Mouse (Mus musculus) CH12F3 (cell line): ENCODE measurements around the gene Slc5a3.
"Not testable (repeated sequence)": the region's sequence is repeated elsewhere in the genome, so short reads cannot be mapped to it uniquely, and the experiment has no call there.

Experiments used
- in situ Hi-C: fragments of 300-500 bp; cut with MboI; formaldehyde crosslinking; loops from 2 replicates; pipeline ENCODE4 v1.14.3; 2020; ENCODE audit warnings: low sequenced_read_pairs

Gene Slc5a3

GRCm38 (mm10) chr16:92061586-92061985 is 3.5 kb downstream of the Slc5a3 start:
- in situ Hi-C loops, result no loop called here

GRCm38 (mm10) chr16:92062832-92063231 is 4.7 kb downstream of the Slc5a3 start:
- in situ Hi-C loops, result no loop called here

- in situ Hi-C loops, result no loop called here
Observed at GRCm38 (mm10) chr16:92064801-92065200, 6.7 kb downstream of the Slc5a3 start.

- in situ Hi-C loops, result no loop called here
Observed at GRCm38 (mm10) chr16:92070338-92070737, 12.2 kb downstream of the Slc5a3 start.

DNA sequence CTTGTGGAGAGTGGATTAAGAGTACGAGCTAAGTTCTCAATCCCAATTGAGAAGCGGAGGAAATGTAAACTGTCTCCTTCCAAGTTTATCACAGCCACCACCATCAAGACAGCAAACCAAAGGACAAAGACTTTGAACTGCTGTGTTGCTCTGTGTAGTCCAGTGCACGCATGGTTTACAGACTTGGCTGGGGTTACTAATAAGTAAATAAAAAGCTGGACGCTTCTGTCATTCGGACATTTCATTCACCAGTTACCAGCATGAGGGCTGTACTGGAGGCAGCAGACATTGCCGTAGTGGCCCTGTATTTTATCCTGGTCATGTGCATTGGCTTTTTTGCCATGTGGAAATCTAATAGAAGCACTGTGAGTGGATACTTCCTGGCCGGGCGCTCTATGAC is 18.7 kb downstream of the Slc5a3 start:
- in situ Hi-C loops, result no loop called here

- in situ Hi-C loops, result no loop called here
Observed at GRCm38 (mm10) chr16:92083771-92084453, 25.8 kb downstream of the Slc5a3 start.

DNA sequence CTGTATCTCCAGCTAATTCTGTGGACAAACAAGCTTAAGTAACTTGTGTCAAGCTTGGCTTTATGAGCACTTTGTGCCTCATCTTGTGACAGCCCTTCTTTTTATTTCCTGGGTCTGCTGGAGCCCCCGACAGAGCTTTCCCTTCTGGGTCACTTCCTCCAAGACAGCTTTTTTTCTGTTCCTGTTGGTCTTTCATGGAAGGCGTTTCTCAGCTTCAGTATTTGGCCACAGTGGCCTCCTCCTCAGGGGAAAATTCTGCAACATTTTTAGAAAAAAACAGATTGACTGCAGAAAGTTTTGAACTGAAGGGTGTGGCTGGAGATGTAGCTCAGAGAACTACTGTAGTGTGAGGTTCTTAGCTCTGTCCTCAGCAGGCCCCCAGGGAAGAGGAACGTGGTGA is 31.1 kb downstream of the Slc5a3 start:
- in situ Hi-C loops, result no loop called here

- in situ Hi-C loops, result no loop called here
Observed at GRCm38 (mm10) chr16:92091876-92092275, 33.8 kb downstream of the Slc5a3 start.

DNA sequence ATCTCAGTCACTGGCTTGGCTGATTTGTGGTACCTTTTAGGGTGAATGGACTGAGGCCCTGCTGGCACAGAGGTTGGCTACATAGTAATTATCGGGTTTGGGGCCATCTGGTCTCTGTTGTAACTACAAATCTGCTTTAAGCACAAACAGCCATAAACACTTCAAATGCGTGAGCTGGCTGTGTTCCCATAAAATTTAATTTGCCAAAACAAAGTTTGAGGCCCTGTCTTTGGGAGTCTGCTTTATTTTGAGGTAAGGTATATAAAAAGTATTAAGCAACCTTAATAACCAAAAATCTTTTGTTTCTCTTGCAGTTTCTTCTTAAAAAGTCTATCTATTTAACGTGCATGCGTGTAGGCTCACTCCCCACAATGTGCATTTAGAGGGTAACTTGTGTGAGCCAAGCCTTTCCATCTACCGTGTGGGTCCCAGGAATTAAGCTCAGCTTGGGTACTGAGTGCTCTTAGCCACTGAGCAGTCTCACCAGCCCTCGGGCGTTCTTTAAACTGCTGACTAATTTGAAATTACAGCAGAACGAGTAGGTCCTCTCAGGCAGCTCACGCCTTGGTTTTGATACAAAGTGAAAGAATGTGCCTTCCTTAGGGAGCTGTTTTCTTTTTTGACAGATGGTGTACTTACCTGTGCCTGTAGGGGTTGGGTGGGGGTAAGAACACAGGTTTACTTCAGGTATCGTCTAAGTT is 40.4 kb downstream of the Slc5a3 start:
- in situ Hi-C loops, result no loop called here

DNA sequence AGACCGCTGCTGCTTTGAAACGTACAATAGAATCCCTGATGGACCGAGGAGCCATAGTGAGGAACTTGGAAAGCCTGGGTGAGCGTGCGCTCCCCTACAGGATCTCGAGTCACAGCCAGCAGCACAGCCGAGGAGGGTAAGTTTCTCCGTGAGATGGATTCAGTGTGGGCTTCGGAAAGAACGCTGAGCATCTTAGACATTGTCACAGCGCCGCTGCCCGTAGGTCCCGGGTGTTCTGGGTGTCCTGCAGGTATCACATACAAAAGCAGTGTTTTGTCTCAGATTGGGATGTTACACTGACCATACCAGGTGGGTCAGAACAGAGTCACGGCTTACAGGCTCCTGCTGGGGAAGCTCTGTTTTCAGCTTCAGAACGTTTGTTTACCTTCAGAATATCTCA is 41.5 kb downstream of the Slc5a3 start:
- in situ Hi-C loops, result no loop called here

DNA sequence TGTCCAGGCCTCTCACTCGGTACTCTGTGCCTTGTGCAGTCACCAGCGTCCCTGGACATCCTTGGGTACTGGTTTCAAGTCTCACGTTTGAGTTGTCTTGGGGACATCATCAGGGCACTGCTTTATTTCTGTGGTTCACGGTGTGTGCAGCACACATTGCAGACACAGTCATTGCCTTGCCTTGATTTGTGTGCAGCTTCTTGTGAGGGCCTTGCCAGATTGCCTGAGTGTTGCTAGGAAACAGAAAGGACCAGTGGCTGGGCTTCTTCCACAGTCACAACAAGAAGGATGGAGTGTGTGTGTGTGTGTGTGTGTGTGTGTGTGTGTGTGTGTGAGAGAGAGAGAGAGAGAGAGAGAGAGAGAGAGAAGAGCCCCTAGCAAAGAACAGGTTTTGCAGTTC is 42.0 kb downstream of the Slc5a3 start:
- in situ Hi-C loops, result no loop called here

GRCm38 (mm10) chr16:92102115-92102514 is 44.0 kb downstream of the Slc5a3 start:
- in situ Hi-C loops, result no loop called here

DNA sequence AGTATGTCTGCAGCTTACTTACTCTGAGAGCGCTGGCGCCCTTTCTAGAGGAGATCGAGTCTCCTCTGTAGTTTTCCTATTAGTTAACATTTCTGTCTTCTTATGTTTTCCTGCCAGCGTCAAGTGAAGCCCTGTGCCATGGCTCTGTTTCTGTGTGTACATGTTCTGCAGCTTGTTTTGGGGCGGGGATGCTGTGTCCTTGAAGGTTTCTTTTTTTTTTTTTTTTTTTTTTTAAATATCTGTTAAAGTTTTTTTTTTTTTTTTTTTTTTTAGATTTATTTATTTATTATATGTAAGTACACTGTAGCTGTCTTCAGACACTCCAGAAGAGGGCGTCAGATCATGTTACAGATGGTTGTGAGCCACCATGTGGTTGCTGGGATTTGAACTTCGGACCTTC is 44.8 kb downstream of the Slc5a3 start:
- in situ Hi-C loops, result not testable (repeated sequence)

DNA sequence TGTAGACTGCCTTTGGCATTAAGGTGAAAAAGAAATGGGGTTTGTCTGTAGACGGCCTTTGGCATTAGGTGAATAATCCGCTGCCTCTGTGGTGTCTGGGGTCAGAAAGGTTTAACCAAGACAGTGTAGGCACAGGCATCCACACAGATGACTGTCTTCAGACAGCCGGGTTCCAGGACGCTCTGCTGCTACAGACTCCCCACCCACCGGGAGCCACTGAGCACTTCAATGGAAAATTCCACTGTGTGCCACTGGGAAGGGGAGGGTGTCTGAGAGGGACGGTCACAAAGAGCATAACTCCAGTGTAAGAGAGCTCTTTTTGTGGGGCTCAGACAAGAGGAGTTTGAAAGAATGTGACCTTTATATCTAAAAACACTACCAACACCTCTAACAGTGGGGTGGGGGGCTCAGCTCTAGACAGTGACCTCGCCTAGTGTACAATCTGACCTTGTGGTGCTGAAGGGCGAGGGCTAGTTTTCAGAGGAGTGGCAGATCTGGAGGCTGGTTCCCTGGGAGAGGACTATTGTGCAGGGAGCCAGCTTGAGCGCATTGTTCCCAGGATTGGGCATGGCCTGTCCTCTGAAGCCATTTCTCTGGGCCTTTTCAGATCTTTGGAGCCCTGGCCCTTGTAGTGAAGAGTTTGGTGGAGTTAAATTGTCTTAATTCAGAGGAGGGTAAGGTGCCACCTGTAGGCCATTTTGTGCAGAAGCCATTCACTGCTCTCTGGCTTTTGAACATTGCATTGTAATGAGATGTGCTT is 45.6 kb downstream of the Slc5a3 start:
- in situ Hi-C loops, result no loop called here

DNA sequence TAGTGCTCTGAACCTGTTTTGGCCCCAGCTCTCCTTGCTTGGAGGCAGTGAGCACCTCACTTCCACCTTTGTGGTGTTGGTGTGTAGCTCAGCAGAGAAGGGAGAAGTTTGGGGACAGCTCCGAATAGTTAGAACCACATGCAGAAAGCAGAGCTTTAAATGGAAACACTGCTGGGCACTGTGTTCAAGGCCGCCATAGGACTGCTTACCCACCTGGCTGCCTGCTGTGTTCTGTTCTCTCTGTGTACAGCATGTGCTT is 46.1 kb downstream of the Slc5a3 start:
- in situ Hi-C loops, result no loop called here

DNA sequence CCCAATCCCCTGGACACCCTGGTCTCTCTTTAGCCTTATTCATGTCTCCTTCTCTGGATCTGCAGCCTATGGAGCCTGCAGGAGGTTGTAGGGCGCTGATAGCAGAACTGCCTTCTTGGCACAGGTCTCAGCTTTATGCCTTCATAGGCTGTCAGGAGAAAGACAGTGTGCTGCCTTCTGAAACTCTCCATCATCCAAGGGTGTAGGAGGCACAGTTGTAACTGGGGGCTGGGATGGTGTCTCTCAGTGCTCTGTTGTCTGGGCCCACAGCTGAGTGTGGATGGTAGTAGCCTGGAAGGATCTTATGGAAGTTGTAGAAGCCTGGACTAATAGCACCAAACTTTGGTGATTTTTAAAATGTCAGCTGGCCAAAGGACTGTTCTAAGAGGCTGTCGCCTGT is 46.8 kb downstream of the Slc5a3 start:
- in situ Hi-C loops, result no loop called here

DNA sequence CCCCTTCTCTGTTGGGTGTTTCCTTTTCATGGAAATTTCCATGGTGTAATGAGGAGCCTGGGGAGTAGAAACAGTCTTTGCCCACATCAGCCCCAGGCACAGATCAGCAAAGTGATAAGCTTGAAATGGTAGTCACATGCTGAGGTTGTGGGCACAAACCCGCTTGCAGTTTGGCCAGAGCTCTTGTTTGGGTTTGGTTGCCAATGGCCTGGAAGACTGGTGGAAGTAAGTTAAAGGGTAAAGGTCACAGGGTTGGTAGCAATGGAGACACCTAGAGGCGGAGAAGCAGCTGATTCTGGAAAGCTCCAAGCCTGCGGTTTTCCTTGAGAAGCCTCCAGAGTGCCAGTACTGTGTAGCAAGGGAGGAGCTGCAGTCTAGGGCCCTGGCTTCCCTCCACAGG is 47.5 kb downstream of the Slc5a3 start:
- in situ Hi-C loops, result no loop called here

DNA sequence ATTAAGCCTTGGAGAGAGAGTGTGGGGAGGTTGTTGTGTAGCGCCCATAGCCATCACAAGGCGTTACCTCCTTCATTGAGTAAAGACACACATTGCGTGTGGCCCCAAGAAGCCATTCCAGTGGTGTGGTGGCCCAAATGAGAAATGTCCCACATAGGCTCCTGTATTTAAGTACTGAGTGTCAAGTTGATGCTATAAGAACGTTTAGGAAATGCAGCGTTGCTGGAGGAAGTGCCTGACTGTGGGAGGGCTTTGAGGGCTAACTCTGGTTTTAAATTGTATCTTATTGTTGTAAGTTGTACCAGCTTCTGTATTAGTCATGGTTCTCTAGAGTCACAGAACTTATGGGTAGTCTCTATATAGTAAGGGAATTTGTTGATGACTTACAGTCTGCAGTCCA is 49.2 kb downstream of the Slc5a3 start:
- in situ Hi-C loops, result no loop called here

DNA sequence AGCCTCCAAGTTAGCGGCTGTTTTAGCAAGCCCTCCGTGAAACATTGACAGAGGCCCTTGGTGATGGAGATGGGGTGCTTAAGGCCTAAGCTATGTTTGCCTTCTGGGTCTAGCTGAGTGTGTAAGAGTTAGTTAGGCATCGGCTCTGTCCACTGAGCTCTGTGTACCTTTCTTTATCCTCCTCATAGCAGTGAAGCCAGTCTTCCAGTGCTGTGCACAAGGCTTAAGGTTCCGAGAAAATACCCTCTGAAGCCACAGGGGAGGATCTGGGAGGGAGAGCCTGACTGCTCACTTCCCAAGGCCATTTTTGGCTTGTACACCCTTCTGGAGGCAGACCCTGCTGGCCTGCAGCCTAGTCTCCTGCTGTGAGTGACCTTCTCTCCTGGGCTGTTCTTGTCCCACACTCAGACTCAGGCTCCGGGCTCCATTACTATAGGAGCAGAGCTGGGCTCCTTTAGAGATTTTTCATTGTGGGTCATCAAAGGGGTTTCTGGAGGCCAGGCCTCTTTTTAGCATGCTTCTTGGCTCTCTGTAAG is 56.7 kb downstream of the Slc5a3 start:
- in situ Hi-C loops, result no loop called here

- in situ Hi-C loops, result no loop called here
Observed at GRCm38 (mm10) chr16:92115611-92116421, 57.7 kb downstream of the Slc5a3 start.
